Mouse (Mus musculus) spleen, adult 12 weeks (tissue): Measurements from ENCODE around the gene Setx.

Source experiments
- DNase-seq: peaks from one replicate; pipeline ENCODE4 v3.0.0; 2022; ENCODE audit warnings: low spot score

The Setx gene

DNA sequence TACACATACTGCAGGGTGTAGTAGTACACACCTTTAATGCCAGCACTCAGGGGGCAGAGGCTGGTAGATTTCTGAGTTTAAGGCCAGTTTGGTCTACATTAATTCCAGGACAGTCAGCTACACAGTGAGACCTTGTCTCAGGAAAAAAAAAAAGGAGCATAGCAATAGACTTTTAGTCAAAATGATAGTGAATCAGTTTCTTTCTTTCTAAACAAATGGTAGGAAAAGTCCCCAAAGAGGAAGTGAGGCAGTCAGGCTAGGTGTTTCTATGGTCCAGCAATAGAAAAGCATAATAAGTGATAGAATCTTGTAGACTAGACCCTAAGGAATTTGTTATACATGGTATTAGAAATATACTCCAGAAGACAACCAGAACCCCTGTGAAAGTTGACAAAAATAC lies 11.2 kb downstream of the Setx start:
- no peak for DNase-seq

DNA sequence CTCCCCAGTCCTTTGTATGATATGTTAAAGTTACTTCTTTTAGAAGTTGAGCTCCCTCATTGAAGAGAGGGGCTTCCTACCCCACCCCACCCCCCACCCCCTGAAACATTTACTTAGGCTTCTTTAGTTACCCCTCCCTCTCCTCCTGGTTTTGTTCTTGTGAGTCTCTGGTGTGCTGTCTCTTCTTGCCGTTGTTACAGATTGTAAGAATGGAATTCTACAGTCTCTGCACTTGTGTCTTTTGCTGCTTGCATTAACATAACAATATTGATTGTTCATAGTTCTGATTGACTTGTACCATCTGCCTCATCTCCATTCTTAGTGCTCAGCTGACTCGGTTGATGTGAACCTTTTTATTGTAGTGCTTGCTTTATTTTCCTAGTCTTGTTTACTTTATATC lies 28.0 kb downstream of the Setx start:
- no peak for DNase-seq

DNA sequence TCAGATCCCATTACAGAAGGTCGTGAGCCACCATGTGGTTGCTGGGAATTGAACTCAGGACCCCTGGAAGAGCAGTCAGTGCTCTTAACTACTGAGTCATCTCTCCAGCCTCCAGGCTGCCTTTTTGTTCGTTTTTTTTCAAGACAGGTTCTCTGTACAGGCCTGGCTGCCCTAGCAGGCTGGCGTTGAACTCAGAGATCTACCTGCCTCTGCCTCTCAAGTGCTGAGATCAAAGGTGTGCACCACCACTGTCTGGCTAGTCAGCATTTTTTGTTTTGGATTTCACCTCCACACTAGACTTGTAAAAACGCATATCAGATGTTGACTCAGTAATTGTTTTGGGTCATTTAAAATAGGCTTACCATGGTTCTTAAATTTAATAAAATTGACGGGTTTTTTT lies 44.1 kb downstream of the Setx start:
- DNase-seq: no peak

DNA sequence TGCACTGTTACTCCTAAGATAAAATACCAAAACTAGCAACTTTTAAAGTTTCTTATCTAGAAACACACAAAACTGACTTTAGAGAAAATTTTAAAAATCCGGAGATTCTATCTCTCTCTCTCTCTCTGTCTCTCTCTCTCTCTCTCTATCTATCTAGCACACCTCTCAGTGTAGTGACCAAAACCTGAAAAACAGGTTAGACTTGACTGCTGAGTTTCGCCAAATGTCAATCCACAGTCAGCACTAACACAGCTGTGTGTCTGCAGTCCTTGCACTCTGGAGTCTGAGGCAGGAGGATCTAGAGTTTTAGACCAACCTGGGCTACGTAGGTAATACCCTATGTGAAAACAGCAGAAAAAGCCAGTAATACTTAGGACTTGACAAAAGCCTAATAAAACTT lies 50.9 kb downstream of the Setx start:
- DNase-seq: no peak

DNA sequence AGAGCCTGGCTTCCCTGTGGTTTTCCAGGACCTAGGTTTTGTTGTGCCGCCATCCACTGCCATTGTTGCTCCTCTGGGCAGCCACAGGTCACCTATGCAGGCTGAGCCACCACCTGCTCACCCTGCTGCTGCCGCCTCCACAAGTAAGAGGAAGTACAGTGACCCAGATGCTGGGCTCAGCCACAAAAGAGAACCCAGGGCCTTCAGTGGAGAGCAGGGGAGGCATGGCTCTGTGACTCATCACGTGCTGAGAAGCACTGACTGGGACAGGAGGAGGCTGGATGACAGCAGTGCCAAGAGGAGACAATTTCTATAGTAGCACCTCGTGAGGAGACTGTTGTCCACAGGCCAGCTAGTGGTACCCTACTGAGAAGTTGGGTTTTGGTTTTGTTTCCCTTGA lies 55.8 kb downstream of the Setx start:
- DNase-seq: no peak

GRCm38 (mm10) chr2:29181111-29181510 lies 57.1 kb downstream of the Setx start:
- no peak for DNase-seq

DNA sequence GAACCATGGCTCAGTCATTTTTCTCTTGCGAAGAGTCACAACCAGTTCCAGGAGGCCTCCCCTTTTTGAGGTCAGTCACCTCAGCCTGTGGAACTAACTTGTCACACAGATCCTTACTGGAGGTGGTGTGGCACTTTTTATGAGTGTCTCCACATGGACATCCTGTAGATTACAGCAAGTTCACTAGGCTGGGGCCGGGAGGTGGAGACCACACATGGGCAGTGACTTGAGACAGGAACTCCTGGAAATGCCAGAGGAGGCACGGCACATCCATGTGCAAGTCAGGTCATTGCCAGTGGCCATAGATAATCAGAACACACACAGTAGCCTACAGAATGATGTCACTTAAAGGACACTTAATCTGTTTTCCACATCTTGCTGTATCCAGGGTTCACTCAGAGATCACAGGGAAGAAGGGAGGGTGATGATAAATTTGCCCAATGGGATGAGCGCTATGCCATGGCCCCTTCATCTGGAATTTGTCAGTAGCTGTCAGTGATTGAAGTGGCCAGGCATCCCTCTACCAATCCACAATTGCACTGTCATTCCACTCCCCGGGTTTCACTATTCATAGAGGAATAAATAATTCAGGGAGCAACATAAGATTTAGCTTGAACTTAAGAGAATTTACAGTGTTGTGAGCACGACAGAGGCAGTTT lies 59.4 kb downstream of the Setx start:
- no peak for DNase-seq

- no peak for DNase-seq
Observed at GRCm38 (mm10) chr2:29186209-29186608, 62.2 kb downstream of the Setx start.

DNA sequence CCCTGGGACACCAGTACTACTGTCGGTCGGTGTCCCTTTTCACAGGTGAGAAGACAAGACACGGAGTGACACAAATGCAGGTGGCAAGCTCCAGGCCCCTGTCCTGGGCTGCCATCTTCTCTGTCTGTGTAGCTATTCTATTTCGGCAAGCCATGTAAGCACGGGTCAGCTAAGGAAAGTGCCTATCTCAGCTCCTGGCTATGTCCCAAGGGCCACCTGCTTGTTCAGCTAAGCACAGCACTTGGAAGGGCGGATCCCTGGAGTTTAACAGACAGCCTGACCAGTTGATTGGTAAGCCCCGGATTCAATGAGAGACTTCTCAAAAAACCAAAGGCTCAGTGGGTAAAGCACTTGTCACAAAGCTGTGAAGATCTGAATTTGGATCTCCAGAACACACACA lies 66.4 kb downstream of the Setx start:
- no peak for DNase-seq

- no peak for DNase-seq
Observed at GRCm38 (mm10) chr2:29191216-29192215, 67.5 kb downstream of the Setx start.

DNA sequence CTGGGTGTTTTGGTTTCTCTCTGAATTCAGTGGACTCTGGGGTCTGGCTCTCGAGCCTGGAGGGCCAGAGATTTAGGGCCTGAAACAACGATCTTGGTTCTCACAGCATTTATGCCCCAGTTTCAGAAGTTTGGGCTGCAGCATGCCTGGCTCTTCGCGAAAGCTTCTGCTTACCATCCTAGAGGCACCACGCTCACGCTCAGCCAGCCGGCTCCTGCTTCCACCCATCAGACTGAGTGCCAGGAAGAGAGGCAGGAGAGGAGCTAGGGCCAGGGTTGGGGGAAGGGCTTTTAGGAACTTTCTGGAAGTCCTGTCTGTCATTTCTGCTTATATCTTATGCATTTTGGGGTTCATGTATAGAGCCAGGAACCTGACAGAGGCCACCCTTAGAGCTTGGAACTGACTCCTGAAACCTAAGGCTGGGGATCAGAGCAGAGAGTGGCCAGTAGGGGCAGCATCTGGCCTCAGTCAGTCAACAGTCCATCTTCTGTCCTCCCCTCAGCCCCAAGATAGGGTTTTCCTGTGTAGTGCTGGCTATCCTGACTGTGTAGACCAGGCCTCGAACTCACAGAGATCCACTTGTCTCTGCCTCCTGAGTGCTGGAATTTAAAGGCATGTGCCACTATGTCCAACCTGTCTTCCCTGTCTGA lies 68.8 kb downstream of the Setx start:
- no peak for DNase-seq

- DNase-seq: no peak
Observed at GRCm38 (mm10) chr2:29193819-29194546, 70.0 kb downstream of the Setx start.

DNA sequence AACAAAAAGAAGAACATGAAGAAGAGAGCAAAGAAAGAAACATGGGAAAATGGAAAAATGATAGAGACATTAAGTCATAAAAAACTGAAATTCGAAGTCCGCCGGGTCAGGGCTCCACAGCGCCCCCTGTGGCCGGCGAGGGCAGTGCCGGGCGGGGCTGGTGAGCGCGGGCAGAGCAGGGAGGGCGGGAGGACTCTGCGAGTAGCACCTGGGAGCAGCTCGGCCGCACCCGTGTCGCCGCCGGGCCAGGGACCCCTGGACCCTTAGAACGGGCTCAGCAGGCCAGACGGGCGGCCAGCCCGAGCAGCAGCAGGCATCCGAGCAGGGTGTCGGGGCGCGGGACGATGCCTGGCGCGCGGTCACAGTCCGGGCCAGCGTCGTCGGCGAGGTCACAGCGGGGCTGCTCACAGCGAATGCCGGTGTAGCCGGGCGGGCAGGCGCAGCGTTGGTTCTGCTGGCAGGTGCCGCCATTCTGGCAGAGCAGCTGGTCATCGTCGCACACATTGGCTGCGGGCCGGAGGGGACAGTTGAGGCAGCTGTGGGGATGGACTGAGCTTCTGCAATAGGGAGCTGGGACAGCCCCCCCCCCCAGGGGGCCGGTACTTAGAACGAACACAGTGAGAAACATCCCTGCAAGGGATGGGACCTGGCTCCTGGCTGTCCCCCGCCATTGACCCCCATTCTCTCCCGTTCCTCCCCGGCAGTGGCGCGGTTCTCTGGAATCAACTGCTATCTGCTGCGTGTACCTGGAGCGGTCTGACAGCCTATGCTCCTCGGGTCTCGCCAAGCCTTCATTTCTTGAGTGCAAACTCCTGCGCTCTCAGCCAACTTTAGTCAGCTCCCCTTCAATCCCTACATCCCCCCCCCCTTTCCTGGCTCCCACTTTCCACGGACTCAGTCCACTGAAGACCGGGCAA lies 70.8 kb downstream of the Setx start:
- DNase-seq: peak; percentile 70

- no peak for DNase-seq
Observed at GRCm38 (mm10) chr2:29196844-29197243, 72.9 kb downstream of the Setx start.

DNA sequence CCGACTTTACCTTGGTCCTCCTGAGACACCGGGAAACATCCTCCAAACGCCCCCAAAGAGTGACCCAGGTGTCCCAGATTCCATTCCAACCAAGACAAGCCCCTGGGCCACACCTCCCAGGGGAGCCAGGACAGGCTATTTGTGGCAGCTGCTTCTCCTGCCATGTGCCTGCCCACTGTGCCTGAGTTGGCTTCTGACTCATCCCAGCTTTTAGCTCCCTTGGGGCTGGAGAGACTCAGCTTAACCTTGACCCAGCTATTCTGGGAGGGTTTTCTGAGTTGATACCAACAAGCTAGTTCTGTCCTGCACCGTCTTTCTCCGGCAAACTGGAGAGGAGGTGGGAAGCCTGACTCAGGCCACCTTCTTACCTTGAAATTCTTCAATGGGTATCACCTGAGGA lies 74.5 kb downstream of the Setx start:
- no peak for DNase-seq

DNA sequence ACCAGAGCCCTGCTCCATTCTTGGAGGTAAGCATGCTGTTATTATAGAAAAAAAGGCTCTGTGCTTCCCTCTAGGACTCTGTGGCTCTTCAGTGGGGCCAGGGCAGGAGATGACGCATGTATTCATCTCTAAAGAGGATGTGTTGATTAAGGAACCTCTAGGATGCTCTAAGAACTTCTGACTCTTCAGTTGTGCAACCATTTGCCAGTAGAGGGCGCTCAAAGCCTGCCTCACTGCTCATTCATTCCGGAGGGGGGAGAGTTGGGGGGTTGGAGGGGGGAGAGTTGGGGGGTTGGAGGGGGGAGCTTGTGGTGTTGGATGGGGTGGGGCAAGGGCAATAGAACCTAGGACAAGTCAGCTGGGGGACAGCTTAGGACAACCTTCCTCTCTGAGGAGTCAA lies 75.9 kb downstream of the Setx start:
- DNase-seq: peak; percentile 24

GRCm38 (mm10) chr2:29201223-29201955 lies 77.4 kb downstream of the Setx start:
- DNase-seq: no peak

GRCm38 (mm10) chr2:29206156-29206555 lies 82.2 kb downstream of the Setx start:
- DNase-seq: no peak

DNA sequence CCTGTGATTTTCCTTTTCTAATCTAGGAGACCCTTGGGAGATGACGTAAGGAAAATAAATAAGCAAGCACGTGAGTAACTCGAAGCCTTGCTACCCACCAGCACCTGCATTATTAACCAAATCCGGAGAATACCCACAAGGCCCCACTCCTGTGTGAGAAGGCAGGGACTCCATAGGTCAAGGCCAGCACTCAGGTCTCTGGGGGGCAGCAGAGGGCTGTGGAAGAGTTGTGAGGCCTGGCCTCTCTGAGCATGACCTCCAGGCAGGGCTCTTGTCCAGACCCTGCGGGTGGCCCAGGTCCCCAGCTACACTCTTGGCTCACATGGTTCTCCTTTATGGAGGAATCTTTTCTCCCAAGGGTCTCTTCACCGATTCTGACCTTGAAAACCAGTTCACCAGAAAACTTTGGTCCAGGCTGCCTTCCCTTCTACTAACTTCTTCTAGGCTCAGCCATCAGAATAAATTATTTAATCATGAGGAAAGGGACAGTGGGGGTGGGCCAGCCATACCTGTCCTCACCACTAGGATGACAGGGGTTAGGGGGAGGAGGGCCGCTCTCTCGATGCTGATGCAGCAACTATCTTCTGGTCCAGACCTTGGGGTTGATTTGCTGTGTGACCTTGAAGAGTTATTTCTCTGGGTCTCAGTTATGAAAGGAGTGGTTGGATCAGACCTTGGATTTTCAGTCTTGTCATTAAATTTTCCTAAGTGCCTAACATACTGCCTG lies 92.5 kb downstream of the Setx start:
- DNase-seq: no peak

DNA sequence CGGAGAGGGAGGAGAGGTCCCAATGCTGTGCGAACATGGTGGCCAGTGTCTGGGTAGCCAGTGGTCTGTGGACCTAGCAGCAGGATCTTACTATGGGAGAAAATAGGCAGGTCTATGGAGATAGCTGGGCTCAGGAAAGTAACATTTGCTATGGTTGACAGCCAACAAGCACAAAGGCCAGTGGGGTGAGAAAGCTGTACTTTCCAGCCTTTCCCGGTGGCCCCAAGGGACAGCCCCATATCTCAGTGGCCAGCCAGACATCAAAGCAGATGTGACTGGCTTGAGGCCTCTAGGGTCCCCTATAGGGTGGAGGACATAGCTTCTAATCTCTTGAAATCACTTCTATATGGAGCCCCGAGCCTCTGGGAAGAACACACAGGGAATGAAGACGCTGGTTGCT lies 93.1 kb downstream of the Setx start:
- DNase-seq: no peak
